8 mouse cellular contexts compared by ENCODE assay signal in the genomic region with DNA sequence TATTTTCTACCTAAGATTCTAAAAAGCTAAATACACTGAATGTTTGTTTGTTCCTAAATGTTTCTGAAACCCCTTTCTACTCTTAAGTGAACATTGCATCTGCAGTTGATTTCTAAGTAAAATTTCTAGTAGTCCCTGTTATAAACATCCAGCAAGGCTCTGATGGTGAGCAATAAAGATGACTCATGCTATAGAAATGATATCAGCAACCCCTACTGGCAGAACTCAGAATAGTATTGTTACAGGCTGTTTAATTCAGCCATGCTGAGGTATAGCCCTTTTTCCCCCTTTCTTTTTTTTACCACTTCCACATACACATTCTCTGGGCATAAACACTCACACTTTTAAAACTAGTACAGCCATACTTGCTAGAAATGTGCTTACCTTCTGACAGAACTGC.
DNase-seq lines count a peak whose midpoint lies in the region; ATAC-seq and TF ChIP-seq lines count a peak whose summit lies in the region.
"Had no signal": no experiment of that assay in that cellular context is flagged by ENCODE, and none has a peak within 500 bp of the region (broad histone marks: within the 10 kb centered on the region; RNA-seq: fewer than 3 reads in every experiment).

No protein-coding gene starts in this region.

- no peak overlapping the region for H3K9ac ChIP-seq in ES-E14 (ENCODE audit: insufficient read depth, low read depth, low read length, poor library complexity, severe bottlenecking)
- H3K9ac ChIP-seq in hindbrain, embryonic 15.5 days, result no peak overlapping the region

- H3K4me2 ChIP-seq in hindbrain, embryonic 15.5 days, result no peak overlapping the region

- no peak overlapping the region; the same call in 1 of the 2 replicates for H3K27ac ChIP-seq in layer of hippocampus, adult 2 months
- H3K27ac ChIP-seq in ES-E14 (ENCODE audit: insufficient read depth, low read depth, low read length, poor library complexity, severe bottlenecking), result no peak overlapping the region
- H3K27ac ChIP-seq in hindbrain, embryonic 15.5 days (replicated peaks), result no peak overlapping the region

- ATAC-seq in hindbrain, embryonic 15.5 days (ENCODE audit: low FRiP score, low read depth), result 0 out of 2 replicates have a peak, but pooled peaks have one; percentile 59

- H3K27me3 ChIP-seq in hindbrain, embryonic 15.5 days, result no peaks in the 10 kb centered on the region

- no peaks in the 10 kb centered on the region for H3K9me3 ChIP-seq in ES-E14 (ENCODE audit: control insufficient read depth, insufficient read depth, low read depth, low read length)
- no peaks in the 10 kb centered on the region for H3K9me3 ChIP-seq in hindbrain, embryonic 15.5 days

- peaks cover 0 to 4% of the 10 kb centered on the region in 2 experiments; a peak in 1 of 4 replicates for H3K4me1 ChIP-seq in ES-E14 (ENCODE audit: control insufficient read depth in 2 of 2, insufficient read depth in 2 of 2, low read length in 2 of 2, poor library complexity in 1 of 2)
- H3K4me1 ChIP-seq in hindbrain, embryonic 15.5 days (replicated peaks), result no peaks in the 10 kb centered on the region

- no peak overlapping the region for H3K4me3 ChIP-seq in layer of hippocampus, adult 2 months
- no peak overlapping the region for H3K4me3 ChIP-seq in ES-E14 (ENCODE audit: insufficient read depth in 1 of 2, low read depth in 1 of 2, low read length in 2 of 2, poor library complexity in 1 of 2, severe bottlenecking in 1 of 2)
- H3K4me3 ChIP-seq in hindbrain, embryonic 15.5 days, result no peak overlapping the region
- H3K4me3 ChIP-seq: myocyte had no signal

- peak; percentile 36 to 37 for DNase-seq in layer of hippocampus, adult 2 months (ENCODE audit: low spot score in 2 of 2)
- no peak for DNase-seq in layer of hippocampus, postnatal 10 days (ENCODE audit: low spot score in 2 of 2)
- DNase-seq in ES-E14 (ENCODE audit: low read depth, low spot score), result peak; percentile 20
- DNase-seq in brain, embryonic 14.5 days (ENCODE audit: low read depth), result peak; percentile 77
- peak; percentile 71 for DNase-seq in naive thymus-derived CD4-positive, alpha-beta T cell, adult 2 months (ENCODE audit: low read depth)
- DNase-seq in spleen, adult 12 weeks (ENCODE audit: low spot score), result no peak

- TF ChIP-seq POLR2A in brain, embryonic 14.5 days (IDR thresholded peaks at IDR 0.05; ENCODE audit: borderline replicate concordance, extremely low read depth, insufficient read depth, insufficient read length, poor library complexity, severe bottlenecking), result no peak

- in situ Hi-C loops in ES-E14 (cut with MboI; ENCODE audit: low sequenced_read_pairs in 2 of 2, unreplicated experiment in 2 of 2), result no loop called here

- peak; percentile 84 for TF ChIP-seq CTCF in layer of hippocampus, adult 2 months (conservative IDR thresholded peaks at IDR 0.05)
- TF ChIP-seq CTCF in brain, embryonic 14.5 days (IDR thresholded peaks at IDR 0.05; ENCODE audit: borderline replicate concordance, extremely low read depth, insufficient read depth, insufficient read length), result peak; percentile 18; the same call in 1 of the 2 replicates

- H3K36me3 ChIP-seq in ES-E14 (ENCODE audit: control insufficient read depth, insufficient read depth, low read length, poor library complexity, severe bottlenecking), result peaks cover 19% of the 10 kb centered on the region
- peaks cover 26% of the 10 kb centered on the region; the same call in 1 of the 2 replicates for H3K36me3 ChIP-seq in hindbrain, embryonic 15.5 days

TF ChIP-seq in ES-E14, 5 proteins besides CTCF, POLR2A, EP300 and RAD21:
- 0 out of 2 replicates have a peak, but pooled peaks have one; percentile 51 for TF ChIP-seq ZC3H11A (IDR thresholded peaks at IDR 0.05; ENCODE audit: borderline replicate concordance, low read depth, low read length)
- TF ChIP-seq CHD2 (IDR thresholded peaks at IDR 0.05; ENCODE audit: low read depth, low read length), result no peak
TF ChIP-seq in ES-E14: peak in this region for 1.

Comparison
In these comparisons a context has a peak if more than half of its experiments do, and no peak if none do; other contexts are left out.
1. DNase-seq: peak in layer of hippocampus, adult 2 months (2 of 2), ES-E14 (single experiment), brain, embryonic 14.5 days (single experiment) and naive thymus-derived CD4-positive, alpha-beta T cell, adult 2 months (single experiment); none in layer of hippocampus, postnatal 10 days (0 of 2) and spleen, adult 12 weeks (single experiment).